Comparison of ENCODE assay signal across 12 mouse cellular contexts in the genomic region with DNA sequence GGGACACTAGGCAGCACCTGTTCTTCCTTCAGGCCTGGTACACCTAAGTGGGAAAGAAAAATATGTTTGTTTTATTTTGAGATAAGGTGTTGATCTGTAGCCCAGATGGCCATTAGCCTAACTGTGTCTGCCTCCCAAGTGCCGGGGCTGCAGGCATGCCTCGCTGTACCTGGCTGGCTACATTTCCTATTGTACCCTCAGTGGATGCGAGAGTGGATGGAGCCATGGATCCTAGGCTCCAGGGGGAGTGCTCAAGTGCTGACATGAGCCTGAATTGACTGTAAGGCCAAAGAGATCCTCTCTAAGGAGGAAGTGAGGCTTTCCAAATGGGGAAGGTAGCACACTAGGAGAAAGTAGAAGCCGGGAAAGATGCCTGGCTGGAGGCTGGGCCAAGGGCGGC.
"Had no signal": no experiment of that assay in that cellular context is flagged by ENCODE, and none has a peak within 500 bp of the region (broad histone marks: within the 10 kb centered on the region; RNA-seq: fewer than 3 reads in every experiment).

No protein-coding gene starts in this region.

- DNase-seq: lung, adult 2 months; lung, postnatal 36 days; midbrain, embryonic 14.5 days; thymus, adult 2 months; thymus, postnatal 25 days had no signal

- H3K9me3 ChIP-seq: limb, embryonic 10.5 days; liver, embryonic 15.5 days; neural tube, embryonic 12.5 days had no signal

- H3K4me3 ChIP-seq: neural tube, embryonic 12.5 days had no signal

- H3K27ac ChIP-seq: left cerebral cortex, adult 2 months; liver, embryonic 15.5 days; neural tube, embryonic 12.5 days; stomach, postnatal 0 days had no signal

- ATAC-seq: intestine, postnatal 0 days; lung, postnatal 0 days had no signal

- H3K9ac ChIP-seq: liver, embryonic 15.5 days had no signal
